Mouse (Mus musculus) fat pad, adult 2 months (tissue): ENCODE measurements at regions not wholly inside any gene's neighbourhood (a gene's known extent, or its start where the extent isn't known, plus 50 kb on each side); places are given as distances from the start of the nearest gene placed in this dataset.
"Not testable (repeated sequence)": the region's sequence is repeated elsewhere in the genome, so short reads cannot be mapped to it uniquely, and the experiment has no call there.

Experiments used
- DNase-seq: peaks from one replicate; pipeline ENCODE4 v3.0.0-alpha.2; 2011; ENCODE audit warnings: low read depth, low spot score; ENCODE audit errors: extremely low read depth

GRCm38 (mm10) chr2:72615869-72616268, 139.9 kb downstream of the Cdca7 start:
- DNase-seq, result no peak

- no peak for DNase-seq
These were observed 140.5 kb downstream of the Cdca7 start for GRCm38 (mm10) chr2:72616412-72616811.

GRCm38 (mm10) chr2:72619446-72619845, 143.5 kb downstream of the Cdca7 start:
- no peak for DNase-seq

- DNase-seq, result no peak
These were observed 144.3 kb downstream of the Cdca7 start for GRCm38 (mm10) chr2:72620182-72620652.

- DNase-seq, result no peak
These were observed 152.0 kb downstream of the Cdca7 start for GRCm38 (mm10) chr2:72627915-72628314.

GRCm38 (mm10) chr2:72628626-72629470, 152.9 kb downstream of the Cdca7 start:
- DNase-seq, result no peak

- DNase-seq, result no peak
These were observed 153.9 kb downstream of the Cdca7 start for GRCm38 (mm10) chr2:72629691-72630461.

- no peak for DNase-seq
These were observed 162.1 kb downstream of the Cdca7 start for GRCm38 (mm10) chr2:72637881-72638620.

- DNase-seq, result no peak
These were observed 163.1 kb downstream of the Cdca7 start for GRCm38 (mm10) chr2:72639022-72639421.

- DNase-seq, result no peak
These were observed 165.3 kb downstream of the Cdca7 start for GRCm38 (mm10) chr2:72641228-72641627.

GRCm38 (mm10) chr2:72644151-72644843, 168.3 kb downstream of the Cdca7 start:
- no peak for DNase-seq

- DNase-seq, result no peak
These were observed 171.7 kb downstream of the Cdca7 start for GRCm38 (mm10) chr2:72647642-72648041.

GRCm38 (mm10) chr2:72648294-72648693, 172.3 kb downstream of the Cdca7 start:
- DNase-seq, result no peak

- DNase-seq, result no peak
These were observed 179.9 kb downstream of the Cdca7 start for GRCm38 (mm10) chr2:72655864-72656263.

GRCm38 (mm10) chr2:72657101-72657920, 181.4 kb downstream of the Cdca7 start:
- DNase-seq, result no peak

GRCm38 (mm10) chr2:72662396-72662795, 186.4 kb downstream of the Cdca7 start:
- no peak for DNase-seq

- no peak for DNase-seq
These were observed 187.2 kb downstream of the Cdca7 start for GRCm38 (mm10) chr2:72662979-72663780.

- not testable (repeated sequence) for DNase-seq
These were observed 191.4 kb downstream of the Cdca7 start for GRCm38 (mm10) chr2:72667396-72667795.
